Mouse (Mus musculus) CH12F3 (cell line): ENCODE data around the gene Cfap100.

Experiments
- in situ Hi-C: fragments of 300-500 bp; cut with MboI; formaldehyde crosslinking; loops from 2 replicates; pipeline ENCODE4 v1.14.3; 2020; ENCODE audit warnings: low sequenced_read_pairs

Gene Cfap100

DNA sequence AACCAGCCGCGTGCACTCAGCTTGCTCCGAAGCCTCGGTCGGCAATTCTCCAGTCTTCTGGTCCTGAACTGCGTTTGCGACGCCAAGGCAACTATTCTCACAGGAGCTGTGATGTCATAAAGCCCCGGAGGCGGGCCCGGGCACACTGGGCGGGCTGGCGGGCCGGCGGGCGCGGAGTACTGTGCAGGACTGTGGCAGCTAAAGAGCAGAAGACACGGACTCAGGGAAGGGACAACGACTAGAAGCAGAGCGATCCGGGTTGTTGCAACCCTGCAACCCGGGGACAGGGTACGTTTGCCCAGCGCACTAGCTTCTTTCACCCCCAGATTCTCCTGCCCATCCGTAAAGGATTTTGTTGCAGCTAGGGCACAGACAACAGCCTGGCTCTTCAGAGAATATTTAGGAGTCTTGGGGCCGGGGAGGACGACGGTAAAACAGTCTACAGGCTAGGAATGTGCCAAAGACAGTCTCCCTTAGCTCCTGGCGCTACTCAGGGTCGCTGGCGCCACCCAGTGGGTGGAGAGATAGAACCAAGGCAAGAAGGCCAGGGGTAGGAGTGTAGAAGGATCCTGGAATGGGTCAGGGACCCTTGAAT, at the start of gene Cfap100:
TSS of gene Cfap100 (minus strand) at position 418 of the 595 bp plus-strand sequence.
- in situ Hi-C loops: no loop called here

DNA sequence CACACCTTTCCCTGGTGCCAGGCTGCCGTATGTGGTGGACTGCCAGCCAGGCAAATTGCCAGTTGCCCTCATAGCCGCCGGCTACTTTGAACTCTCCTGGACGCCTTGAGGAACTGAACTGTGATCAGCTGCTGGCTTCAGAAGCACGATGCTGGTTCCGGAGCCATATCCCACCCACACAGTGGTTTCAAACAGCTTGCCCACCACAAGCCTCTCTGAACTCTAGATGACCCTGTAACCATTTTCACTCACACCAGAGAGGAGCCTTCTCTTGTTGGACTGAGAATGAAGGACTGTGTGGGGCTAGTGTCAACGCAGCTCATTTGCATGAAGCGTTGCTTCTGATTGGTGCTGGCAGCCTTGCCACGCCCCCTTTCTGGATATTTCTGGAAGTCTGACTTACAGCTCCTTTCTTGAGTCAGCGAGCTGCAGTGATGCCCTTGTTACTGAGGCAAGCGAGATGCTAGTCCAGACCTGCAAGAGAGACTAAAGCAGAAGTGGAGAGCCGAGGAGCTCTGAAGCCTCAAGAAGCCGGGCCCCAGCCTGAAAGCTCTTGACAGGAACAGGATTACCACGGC, 48.4 kb upstream of the Cfap100 start:
- in situ Hi-C loops: no loop called here

DNA sequence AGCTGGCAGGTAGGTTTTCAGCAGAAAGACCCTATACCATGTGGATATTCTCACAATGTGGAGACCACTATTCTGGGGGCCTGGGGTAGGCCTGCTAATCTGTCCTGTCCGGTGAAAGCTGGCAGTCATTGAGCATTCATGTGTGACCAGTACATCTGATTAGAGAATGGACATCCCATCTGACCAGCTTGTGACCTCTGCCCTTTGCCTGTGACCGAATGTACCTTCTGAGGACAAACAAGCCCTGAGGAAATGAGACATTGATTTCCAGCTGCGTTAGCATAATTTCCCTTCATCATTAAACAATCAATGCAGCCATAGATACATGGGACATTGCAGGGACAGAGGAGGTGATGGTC, 47.2 kb upstream of the Cfap100 start:
- in situ Hi-C loops: no loop called here

DNA sequence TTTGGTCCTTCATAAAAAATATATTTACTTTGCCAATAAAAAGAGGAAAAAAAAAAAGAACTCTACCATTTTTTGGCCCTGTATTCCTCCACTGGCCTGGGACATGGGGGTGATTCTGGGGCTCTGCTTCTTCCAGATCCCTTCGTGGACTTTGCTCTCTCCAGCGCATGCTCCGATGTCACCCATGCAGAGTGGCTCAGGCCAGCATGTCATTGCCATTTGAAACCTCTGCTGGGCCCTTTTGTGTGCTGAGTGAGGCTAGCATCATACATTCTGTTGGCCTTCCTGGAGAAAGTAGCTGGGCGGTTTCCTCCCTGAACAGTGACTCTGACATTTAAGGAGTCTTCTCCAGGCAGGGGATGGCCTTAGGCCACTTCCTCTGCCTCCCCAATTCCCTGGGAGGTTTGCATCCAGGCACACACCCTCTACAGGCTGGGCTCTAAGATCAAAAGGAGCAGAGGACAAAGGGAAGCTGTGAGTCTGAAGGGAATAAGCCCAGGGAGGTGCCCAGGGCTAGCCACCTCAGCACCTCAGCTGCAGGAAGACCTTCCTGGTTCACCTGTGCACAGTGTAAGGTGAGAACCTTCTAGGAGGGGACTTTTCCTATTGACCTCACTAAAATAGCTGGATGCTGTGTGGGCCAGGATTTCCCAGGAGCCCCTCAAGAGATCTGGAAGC, 46.7 kb upstream of the Cfap100 start:
- in situ Hi-C loops: no loop called here

DNA sequence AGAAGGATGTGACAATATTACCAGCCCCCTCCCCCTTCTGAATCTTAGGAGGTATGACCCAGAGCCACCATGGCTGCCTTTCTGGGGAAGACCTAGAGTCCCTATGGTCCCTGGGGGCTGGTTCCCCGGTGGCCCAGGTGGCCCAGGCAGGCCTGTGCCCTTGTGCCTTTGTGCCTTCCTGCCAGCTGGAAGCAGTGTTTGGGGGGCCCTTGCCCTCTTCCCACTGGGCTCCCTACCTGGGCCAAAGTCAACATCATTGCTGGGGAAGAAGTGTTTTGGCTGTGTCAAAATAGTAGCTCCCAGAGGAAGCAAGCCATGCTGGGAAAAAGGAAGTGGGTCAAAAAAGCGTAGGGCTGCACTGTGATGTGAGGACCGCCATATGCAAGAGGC, 45.8 kb upstream of the Cfap100 start:
- in situ Hi-C loops: no loop called here

DNA sequence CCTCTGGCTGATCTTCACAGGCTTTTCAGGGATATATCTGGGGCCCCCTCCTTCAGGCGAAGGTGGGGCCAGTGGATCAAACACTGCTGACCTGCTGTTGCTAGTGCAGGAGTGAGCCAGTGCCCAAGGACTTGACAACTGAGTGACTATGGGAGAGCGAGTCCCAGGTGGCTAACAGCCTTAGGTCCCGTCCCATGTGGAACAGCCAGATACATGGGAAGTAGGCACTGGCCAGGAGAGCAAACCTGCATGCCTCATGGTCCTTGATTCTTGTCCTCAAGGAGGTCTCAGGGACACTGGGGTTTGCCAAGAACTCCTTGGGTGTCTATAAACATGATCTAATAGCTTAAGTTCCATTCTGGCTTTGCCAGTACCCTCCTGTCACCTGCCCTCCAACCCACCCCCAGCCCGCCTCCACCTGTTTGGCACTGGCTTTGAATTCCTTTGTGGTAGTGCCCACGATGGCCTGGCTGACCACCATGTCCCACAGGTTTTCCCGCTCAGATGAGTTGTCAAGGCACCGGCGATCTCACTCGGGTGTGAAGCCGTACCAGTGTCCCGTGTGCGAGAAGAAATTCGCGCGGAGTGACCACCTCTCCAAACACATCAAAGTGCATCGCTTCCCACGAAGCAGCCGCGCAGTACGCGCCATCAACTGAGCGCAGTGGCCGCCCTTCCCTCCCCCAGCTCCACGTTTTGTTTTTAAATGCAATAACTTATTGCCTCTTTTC, 45.2 kb upstream of the Cfap100 start:
- in situ Hi-C loops: no loop called here

DNA sequence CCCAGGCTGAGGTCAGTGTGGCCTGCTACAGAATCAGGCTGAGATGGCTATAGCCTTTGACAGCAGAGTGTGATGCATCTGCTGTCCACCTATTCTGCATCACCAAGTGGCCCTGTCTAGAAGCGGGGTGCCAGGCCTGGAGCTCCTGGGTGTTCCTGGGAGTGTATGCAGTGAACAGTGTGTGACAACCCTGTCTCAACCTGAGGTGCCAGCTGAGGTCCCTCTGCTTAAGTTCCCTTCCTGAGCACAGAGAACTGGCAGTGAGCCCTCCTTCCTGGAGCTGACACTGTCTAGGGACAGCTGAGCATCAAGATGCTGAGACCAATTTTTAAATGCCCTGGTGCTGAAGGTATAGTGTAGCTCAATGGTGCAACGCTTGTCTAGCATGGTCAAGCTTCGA, 44.1 kb upstream of the Cfap100 start:
- in situ Hi-C loops: no loop called here

DNA sequence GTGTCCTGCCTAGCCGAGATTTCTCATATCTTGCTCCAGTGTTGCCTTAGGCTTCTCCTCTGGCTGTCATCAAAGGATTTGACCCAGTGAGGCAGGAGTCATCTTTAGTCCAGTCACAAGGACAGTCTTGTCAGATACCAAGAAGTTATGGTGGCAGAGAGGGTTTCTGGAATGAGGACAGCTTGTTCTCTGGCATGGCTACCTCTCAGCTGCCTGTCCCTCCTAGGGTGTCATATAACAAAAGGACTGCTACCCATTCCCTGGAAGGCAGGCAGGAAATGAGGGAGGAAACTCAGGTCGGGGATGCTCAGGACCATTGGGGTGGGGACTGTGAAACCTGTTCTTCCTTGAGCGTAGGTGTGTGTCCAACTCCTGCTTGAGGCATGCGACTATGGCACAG, 43.5 kb upstream of the Cfap100 start:
- in situ Hi-C loops: no loop called here

DNA sequence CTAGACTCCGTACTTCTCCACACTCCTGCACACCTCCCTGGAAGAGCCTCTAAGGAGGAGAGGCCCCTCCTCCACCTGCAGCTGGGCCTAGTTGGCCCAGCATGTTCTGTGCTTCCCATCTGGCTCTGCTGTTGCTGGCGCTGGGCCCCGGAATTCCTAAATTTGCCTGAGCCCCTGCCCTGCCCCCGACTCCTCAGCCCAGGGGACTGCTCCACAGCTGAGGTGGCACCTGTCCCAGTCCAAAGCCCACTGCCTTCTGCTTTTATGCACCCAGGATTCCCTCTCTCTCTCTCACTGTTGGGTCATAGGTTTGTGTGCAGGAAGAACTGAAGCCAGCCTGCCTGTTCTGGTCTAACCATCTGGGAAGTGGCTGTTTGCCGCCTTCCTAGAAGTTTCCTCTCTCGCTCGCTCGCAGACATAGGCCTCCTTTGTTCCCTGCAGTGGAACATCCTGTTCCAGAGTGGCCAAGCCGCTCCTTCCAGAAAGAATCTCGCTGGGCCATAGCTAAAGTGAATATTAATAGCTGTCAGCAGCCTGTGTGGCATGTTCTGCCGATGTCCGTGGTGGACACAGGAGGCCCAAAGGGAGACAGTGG, 42.4 kb upstream of the Cfap100 start:
- in situ Hi-C loops: no loop called here

DNA sequence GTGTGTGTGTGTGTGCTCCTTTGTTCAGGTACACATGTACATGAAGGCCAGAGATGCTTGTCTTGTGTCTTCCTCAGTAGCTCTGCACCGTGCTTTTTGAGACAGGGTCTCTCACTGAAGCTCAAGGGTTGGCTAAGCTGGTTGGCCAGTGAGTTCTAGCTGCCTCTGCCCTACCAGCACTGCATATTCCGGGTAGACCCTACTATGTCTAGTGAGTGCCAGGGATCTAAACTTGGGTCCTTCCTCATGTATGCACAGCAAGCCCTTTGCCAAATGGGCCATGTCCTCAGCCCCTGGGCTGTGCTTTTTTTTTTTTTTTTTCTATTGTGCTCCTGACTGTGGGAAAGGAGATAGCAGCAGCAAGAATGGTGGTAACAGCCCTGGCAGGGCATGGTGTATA, 41.7 kb upstream of the Cfap100 start:
- in situ Hi-C loops: no loop called here

DNA sequence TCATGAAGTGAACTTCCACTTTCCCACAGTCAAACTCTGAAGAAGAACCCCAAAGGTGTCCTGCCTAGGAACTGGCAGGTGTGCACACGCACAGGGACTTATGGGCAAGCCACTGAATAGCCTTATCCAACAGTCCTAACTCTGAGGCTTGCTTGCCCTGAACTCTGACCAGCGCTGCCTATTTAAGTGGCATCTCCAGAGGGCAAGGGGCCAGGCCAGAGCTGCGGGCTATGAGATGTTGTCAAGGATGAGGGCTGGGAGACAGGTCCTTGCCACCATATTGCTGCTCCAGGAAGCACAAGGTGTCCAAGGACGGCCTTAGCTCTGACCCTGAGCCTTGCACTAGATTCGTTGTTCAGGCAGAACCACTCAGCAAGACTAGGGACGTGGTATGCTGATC, 40.4 kb upstream of the Cfap100 start:
- in situ Hi-C loops: no loop called here

DNA sequence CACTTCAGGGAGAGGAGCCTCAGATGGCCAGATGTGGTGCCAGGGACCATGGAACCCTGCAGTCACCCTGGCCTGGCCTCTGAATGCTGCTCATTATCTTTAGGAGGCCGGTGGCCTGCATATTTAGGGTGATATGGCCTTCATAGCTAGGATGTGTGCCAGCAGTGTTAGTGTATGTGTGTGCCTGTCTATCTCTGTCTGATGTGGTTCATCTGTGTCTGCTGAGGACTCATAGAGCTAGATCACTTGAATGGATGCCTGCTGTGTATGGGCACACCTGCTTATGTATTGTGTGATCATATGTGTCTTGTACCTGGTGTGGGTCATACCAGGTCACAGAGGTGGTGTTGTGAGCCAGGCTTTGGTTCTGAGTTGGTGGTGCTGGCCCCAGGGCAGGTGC, 39.6 kb upstream of the Cfap100 start:
- in situ Hi-C loops: no loop called here

DNA sequence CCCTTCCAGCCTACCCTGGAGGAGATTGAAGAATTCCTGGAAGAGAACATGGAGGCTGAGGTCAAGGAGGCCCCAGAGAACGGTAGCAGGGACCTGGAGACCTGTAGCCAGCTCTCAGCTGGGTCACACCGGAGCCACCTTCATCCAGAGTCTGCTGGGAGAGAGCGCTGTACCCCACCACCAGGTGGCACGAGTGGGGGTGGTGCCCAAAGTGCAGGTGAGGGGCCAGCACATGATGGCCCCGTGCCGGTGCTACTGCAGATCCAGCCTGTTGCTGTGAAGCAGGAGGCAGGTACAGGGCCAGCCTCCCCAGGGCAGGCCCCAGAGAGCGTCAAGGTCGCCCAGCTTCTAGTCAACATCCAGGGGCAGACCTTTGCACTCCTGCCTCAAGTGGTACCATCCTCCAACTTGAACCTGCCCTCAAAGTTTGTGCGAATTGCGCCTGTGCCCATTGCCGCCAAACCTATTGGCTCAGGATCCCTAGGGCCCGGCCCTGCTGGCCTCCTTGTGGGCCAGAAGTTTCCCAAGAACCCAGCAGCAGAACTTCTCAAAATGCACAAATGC, 38.3 kb upstream of the Cfap100 start:
- in situ Hi-C loops: no loop called here

DNA sequence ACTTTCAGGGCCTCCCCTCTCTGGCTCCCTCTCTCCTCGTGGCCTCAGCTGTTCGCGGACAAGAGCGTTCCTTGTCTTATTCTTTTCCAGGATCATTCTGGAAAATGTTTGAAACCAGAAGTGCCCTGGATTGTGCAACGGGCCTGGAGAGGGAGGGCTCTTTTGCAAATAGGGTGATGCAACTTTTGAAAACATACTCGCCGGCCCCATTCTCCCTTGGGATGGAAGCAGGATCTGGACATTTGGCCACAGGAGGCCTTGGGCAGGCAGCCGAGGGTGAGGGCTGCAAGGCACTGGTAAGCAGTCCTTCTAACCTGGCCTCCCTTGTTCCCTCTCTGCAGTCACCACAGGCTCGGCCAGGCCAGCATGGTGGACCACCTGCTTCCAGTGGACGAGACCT, 37.5 kb upstream of the Cfap100 start:
- in situ Hi-C loops: no loop called here

DNA sequence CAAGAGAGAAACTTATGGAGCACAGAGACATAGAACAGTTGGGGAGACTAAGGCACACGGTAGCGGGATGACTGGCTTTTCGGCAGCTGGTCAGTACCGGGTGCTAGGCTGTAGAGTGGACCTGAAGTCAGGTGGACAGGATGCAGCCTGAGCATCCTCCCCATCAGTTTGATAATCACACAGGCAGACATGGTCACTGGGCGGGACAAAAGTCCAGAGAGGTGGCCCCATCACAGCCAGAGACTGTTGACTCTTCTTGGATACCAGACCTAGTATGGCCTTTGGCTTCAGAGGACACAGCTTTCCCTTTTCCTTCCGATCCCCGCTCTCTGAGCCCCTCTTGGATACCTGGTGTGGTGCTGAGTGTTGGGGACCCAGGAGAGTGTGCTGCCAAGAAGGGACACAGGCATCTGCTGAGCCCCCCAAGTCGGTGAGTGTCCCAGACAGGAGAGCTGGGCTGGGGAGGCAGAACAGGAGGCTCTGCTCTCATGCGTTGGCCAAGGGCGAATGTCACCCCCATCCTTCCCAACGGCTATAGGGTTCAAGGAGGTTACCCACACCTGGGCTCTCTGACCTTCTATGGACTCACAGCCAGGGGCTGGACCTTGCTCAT, 36.5 kb upstream of the Cfap100 start:
- in situ Hi-C loops: no loop called here

DNA sequence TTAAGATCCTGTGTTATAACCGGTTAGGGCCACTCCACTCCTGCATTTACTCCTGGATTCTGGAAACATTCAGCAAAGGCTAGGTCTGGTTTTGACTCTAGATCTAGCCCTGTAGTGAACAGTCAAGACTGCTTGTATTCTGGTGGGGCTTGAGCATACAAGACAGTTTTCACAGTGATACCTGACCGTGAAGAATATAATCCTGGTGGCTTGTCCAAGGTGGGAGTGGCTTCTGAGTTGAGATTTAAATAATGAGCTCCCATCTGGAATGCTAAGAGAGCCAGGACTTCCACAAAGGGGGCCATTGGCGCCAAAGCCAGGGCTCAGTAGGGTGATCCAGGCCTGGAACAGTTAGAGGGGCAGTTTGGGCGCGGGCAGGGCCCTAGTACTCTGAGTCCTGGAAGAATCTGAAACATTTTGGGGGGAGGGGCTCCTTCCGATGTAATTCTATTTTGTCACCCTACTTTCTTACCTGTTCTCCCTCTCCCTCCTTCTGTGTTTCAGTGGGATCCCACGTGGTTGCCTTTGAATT, 35.4 kb upstream of the Cfap100 start:
- in situ Hi-C loops: no loop called here

DNA sequence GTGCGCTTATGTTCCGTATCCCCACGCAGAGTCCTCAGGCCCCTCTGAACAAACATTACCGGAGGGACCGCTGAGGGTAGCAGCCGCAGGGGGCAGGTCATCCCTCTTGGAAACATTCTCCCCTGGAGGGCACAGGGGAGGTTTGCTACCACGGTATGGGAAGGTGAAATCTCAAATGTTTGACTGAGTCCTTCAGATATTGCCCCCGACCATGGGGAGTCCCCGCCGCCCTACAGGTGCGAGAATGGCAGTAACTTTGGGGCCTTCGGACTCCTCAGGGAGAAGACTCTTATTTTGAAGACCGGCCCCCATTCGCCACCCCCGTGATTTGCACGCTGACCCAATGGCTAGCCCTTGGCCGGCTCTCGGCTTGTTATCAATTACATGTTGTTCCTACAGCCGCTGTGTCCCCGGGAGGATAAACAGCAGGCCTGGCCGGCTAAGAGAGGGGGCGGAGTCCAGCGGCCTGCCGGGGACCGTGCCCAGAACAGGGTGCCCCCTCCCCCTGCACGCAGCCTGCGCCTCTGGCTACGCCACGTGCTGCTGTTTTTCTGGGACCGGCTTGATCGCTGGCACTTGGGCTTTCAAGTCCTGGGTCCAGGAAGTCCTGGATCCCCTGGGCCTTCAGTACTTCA, 34.7 kb upstream of the Cfap100 start:
- in situ Hi-C loops: no loop called here

DNA sequence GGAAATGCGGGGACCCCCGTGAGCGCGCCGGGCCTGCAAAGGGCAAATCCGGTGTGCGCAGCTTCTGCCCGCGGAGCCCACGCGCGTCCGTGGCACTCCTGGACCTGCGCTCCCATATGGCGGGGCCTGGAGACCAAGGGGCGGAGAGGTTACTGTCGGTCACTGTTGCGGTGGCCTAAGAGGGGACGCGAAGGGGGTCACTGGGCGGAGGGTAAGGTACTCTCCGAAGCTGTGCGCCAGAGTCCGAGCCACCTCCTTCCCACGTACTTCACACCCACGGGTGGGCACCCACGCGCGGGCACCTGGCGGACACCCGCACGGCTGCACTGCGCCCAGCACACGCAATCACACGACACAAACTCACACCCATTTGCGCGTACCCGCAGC, 34.2 kb upstream of the Cfap100 start:
- in situ Hi-C loops: no loop called here

DNA sequence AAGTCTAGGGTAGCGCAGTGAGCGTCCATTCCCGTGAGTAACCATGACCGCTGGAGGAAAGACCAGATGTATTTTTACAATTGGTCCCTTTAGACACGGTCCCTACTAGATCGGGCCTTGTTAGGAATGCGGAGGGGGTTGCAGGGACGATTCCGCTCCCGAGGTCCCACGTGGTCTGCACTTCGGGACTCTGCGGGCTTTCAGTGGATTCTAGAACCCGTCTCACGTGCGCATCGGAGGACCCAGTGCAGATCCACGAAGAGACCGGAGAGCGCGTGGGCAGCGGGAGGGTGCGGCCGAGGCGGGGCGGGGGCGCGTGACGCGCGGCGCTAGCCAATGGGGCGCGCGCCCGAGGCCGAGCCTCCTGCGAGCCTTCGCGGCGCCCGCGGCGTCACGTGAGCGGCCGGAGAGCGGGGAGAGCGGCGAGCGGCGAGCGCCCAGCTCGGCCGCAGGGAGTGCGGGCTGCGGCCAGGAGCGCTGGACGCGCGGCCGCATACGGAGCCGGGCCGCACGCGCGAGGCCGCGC, 33.6 kb upstream of the Cfap100 start, which contains the start of gene Klf15:
TSS of gene Klf15 (plus strand) at position 396 of the 526 bp plus-strand sequence.
- in situ Hi-C loops: no loop called here

DNA sequence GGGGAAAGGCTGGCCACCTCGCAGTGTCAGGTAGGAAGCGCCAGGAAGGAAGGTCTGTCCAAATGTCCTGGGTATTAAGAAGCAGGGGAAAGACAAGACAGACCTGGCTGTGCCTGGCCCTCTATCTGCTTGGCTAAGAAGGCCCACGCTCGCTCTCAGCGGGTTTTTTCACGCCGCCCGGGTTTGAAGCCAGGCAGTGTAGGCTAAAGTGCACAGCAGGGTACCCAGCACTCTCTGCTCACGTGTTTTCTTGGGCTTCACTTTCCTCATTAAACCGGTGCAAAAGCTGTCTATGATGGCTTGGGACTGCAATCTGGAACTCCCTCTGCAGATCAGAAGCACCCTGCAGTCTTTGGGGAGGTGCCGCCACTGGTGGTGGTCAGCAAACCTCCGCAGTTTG, 33.2 kb upstream of the Cfap100 start:
- in situ Hi-C loops: no loop called here
